In genomic region chr17:32285138-32285670, GRCm38 (mm10) we compare ENCODE assay signal across 8 mouse cellular contexts. TPM values are rescaled to one million over a fixed set of nuclear protein-coding genes. Genes with fewer than 3 reads are reported as not detected.
DNase-seq lines count a peak whose midpoint lies in the region; ATAC-seq lines count a peak whose summit lies in the region.

No protein-coding gene starts in this region.

- peaks cover 22% of the 10 kb centered on the region for H3K4me1 ChIP-seq in lung, embryonic 15.5 days
- peaks cover 26% of the 10 kb centered on the region for H3K4me1 ChIP-seq in embryonic facial prominence, embryonic 12.5 days
- H3K4me1 ChIP-seq in limb, embryonic 11.5 days (ENCODE audit: control insufficient read depth, insufficient read depth, low read length) = no peaks in the 10 kb centered on the region

- peak overlapping the region; percentile 99 for H3K4me3 ChIP-seq in lung, embryonic 15.5 days
- H3K4me3 ChIP-seq in embryonic facial prominence, embryonic 12.5 days = peak overlapping the region; percentile 80
- H3K4me3 ChIP-seq in limb, embryonic 11.5 days (ENCODE audit: low read depth, low read length) = peak overlapping the region; percentile 86

- H3K36me3 ChIP-seq in lung, embryonic 15.5 days = no peaks in the 10 kb centered on the region
- 0 out of 2 replicates have a peak, but pooled peaks cover 2% of the 10 kb centered on the region for H3K36me3 ChIP-seq in embryonic facial prominence, embryonic 12.5 days
- no peaks in the 10 kb centered on the region for H3K36me3 ChIP-seq in limb, embryonic 11.5 days (ENCODE audit: control insufficient read depth, insufficient read depth, low read length)

- peak overlapping the region; percentile 100 for H3K27ac ChIP-seq in lung, embryonic 15.5 days
- H3K27ac ChIP-seq in embryonic facial prominence, embryonic 12.5 days = peak overlapping the region; percentile 100
- peak overlapping the region; percentile 97; the same call in 1 of the 2 replicates for H3K27ac ChIP-seq in limb, embryonic 11.5 days (replicated peaks; ENCODE audit: low read depth, low read length)

- DNase-seq in lung, postnatal 25 days (ENCODE audit: low spot score) = no peak
- DNase-seq in limb, embryonic 11.5 days (ENCODE audit: low spot score) = no peak
- peak; percentile 17 for DNase-seq in retina, postnatal 7 days (ENCODE audit: low read depth, low spot score)
- no peak for DNase-seq in adrenal gland, postnatal 10 days
- no peak for DNase-seq in cerebellum, postnatal 36 days

- H3K4me2 ChIP-seq in lung, embryonic 15.5 days = peak overlapping the region; percentile 65
- peak overlapping the region; percentile 85 for H3K4me2 ChIP-seq in embryonic facial prominence, embryonic 12.5 days (replicated peaks)
- peak overlapping the region; percentile 43 for H3K4me2 ChIP-seq in limb, embryonic 11.5 days (ENCODE audit: low read depth, severe bottlenecking)

- H3K9ac ChIP-seq in lung, embryonic 15.5 days = peak overlapping the region; percentile 98
- H3K9ac ChIP-seq in embryonic facial prominence, embryonic 12.5 days = peak overlapping the region; percentile 98
- peak overlapping the region; percentile 96 for H3K9ac ChIP-seq in limb, embryonic 11.5 days (ENCODE audit: low read length)

- no peaks in the 10 kb centered on the region for H3K27me3 ChIP-seq in lung, embryonic 15.5 days
- no peaks in the 10 kb centered on the region for H3K27me3 ChIP-seq in embryonic facial prominence, embryonic 12.5 days
- H3K27me3 ChIP-seq in limb, embryonic 11.5 days (ENCODE audit: control insufficient read depth, insufficient read depth, low read length) = no peaks in the 10 kb centered on the region

- no peaks in the 10 kb centered on the region for H3K9me3 ChIP-seq in lung, embryonic 15.5 days
- H3K9me3 ChIP-seq in embryonic facial prominence, embryonic 12.5 days = no peaks in the 10 kb centered on the region
- H3K9me3 ChIP-seq in limb, embryonic 11.5 days (ENCODE audit: control insufficient read depth, low read length) = no peaks in the 10 kb centered on the region

- no peak for ATAC-seq in lung, embryonic 15.5 days (ENCODE audit: borderline replicate concordance, extremely low read depth, low FRiP score, low TSS enrichment)
- no peak for ATAC-seq in embryonic facial prominence, embryonic 12.5 days (ENCODE audit: insufficient number of reproducible peaks, insufficient read depth, low FRiP score, low TSS enrichment)
- no peak for ATAC-seq in limb, embryonic 11.5 days (ENCODE audit: insufficient number of reproducible peaks, low FRiP score, low TSS enrichment, low read depth)
- ATAC-seq in granulocyte monocyte progenitor cell, adult 5-6 weeks (replicated peaks; ENCODE audit: poor library complexity, severe bottlenecking) = no peak

- WGBS in lung, embryonic 15.5 days = 38% methylated on average over 6 of the region's 6 CpGs
- 51% methylated on average over 6 of the region's 6 CpGs for WGBS in embryonic facial prominence, embryonic 12.5 days
- 59% methylated on average over 6 of the region's 6 CpGs for WGBS in limb, embryonic 11.5 days

RNA-seq across cellular contexts. Expression of gene Brd4, which starts 0.7 kb away (rescaled TPM):
- 75.4 and 80.0 TPM in 2 replicates for polyA plus RNA-seq in lung, embryonic 15.5 days (2015; fragmentation: Nextera tagmentation; extraction: Ambion mirVana)
- polyA plus RNA-seq in embryonic facial prominence, embryonic 12.5 days (2016; fragmentation: Nextera tagmentation; extraction: Ambion mirVana) = 107 and 112 TPM in 2 replicates
- 124 and 140 TPM in 2 replicates for polyA plus RNA-seq in limb, embryonic 11.5 days (2014; fragmentation: Nextera tagmentation; extraction: Ambion mirVana)
- 116 and 144 TPM in 2 replicates for total RNA-seq in granulocyte monocyte progenitor cell, adult 5-6 weeks (2014; fragmentation: Nextera tagmentation)
- total RNA-seq in granulocyte monocyte progenitor cell, adult 5-6 weeks (2017) = 14.4 and 22.2 TPM in 2 replicates
- total RNA-seq in adrenal gland, postnatal 10 days (2021) = 10 to 100 TPM; 80.6 to 98.0 TPM

RNA-seq across cellular contexts. Expression of gene Akap8, which starts 35.8 kb away (rescaled TPM):
- polyA plus RNA-seq in lung, embryonic 15.5 days (2015; fragmentation: Nextera tagmentation; extraction: Ambion mirVana) = 87.1 and 101 TPM in 2 replicates
- 145 and 148 TPM in 2 replicates for polyA plus RNA-seq in embryonic facial prominence, embryonic 12.5 days (2016; fragmentation: Nextera tagmentation; extraction: Ambion mirVana)
- polyA plus RNA-seq in limb, embryonic 11.5 days (2014; fragmentation: Nextera tagmentation; extraction: Ambion mirVana) = 62.7 and 66.2 TPM in 2 replicates
- 58.2 and 92.9 TPM in 2 replicates for total RNA-seq in granulocyte monocyte progenitor cell, adult 5-6 weeks (2014; fragmentation: Nextera tagmentation)
- total RNA-seq in granulocyte monocyte progenitor cell, adult 5-6 weeks (2017) = 125 and 132 TPM in 2 replicates
- total RNA-seq in adrenal gland, postnatal 10 days (2021) = 10 to 100 TPM; 70.8 to 94.5 TPM
